ENCODE assay signal across 8 mouse cellular contexts in genomic region chr17:35860831-35861197, GRCm38 (mm10). TPM values are rescaled to one million over a fixed set of nuclear protein-coding genes. Genes with fewer than 3 reads are reported as not detected.
DNase-seq lines count a peak whose midpoint lies in the region; ATAC-seq and TF ChIP-seq lines count a peak whose summit lies in the region.

No protein-coding gene starts in this region.

- in situ Hi-C loops in CH12.LX (cut with MboI; ENCODE audit: low pct_ligation_motif_present, low pct_unique_long_range_greater_than_20kb, low sequenced_read_pairs) = loop anchor here (10.0 kb wide), 1 partner anchor 126 kb away; no protein-coding TSS in a partner anchor

- no peak for TF ChIP-seq EP300 in heart, adult 2 months (IDR thresholded peaks at IDR 0.05; ENCODE audit: insufficient read depth, low read depth, low read length)
- TF ChIP-seq EP300 in CH12.LX (IDR thresholded peaks at IDR 0.05; ENCODE audit: low read length) = no peak

- peaks cover 7% of the 10 kb centered on the region for H3K4me1 ChIP-seq in heart, adult 2 months (ENCODE audit: control insufficient read depth, insufficient read depth, low read length)
- peaks cover 0 to 21% of the 10 kb centered on the region in 2 experiments; a peak in 2 of 4 replicates for H3K4me1 ChIP-seq in CH12.LX (ENCODE audit: control insufficient read depth in 1 of 2, insufficient read depth in 2 of 2)
- H3K4me1 ChIP-seq in forebrain, embryonic 15.5 days = peaks cover 27% of the 10 kb centered on the region
- peaks cover 22% of the 10 kb centered on the region for H3K4me1 ChIP-seq in liver, embryonic 16.5 days (ENCODE audit: control insufficient read depth, low read depth, low read length)

- no peak for TF ChIP-seq RAD21 in CH12.LX (IDR thresholded peaks at IDR 0.05; ENCODE audit: low read depth, low read length)

- WGBS in heart, adult 2 months = 5% methylated on average over 12 of the region's 12 CpGs
- WGBS in forebrain, embryonic 15.5 days = 3% methylated on average over 12 of the region's 12 CpGs
- 7% methylated on average over 12 of the region's 12 CpGs for WGBS in liver, embryonic 16.5 days (ENCODE audit: insufficient replicate concordance)

- no peak for TF ChIP-seq CTCF in heart, adult 2 months (IDR thresholded peaks at IDR 0.05)
- TF ChIP-seq CTCF in CH12.LX (conservative IDR thresholded peaks at IDR 0.05 in 1 of 2, IDR thresholded peaks at IDR 0.05 in 1 of 2; ENCODE audit: low read depth in 2 of 2, low read length in 2 of 2) = no peak

- peak overlapping the region; percentile 88 for H3K27ac ChIP-seq in heart, adult 2 months
- H3K27ac ChIP-seq in CH12.LX (ENCODE audit: insufficient read depth, low read depth) = no peak overlapping the region
- peak overlapping the region; percentile 94 for H3K27ac ChIP-seq in forebrain, embryonic 15.5 days (replicated peaks)
- peak overlapping the region; percentile 77; the same call in 1 of the 2 replicates for H3K27ac ChIP-seq in liver, embryonic 16.5 days (ENCODE audit: low read length)

- no peaks in the 10 kb centered on the region for H3K36me3 ChIP-seq in heart, adult 2 months (ENCODE audit: control insufficient read depth, insufficient read depth, low read length)
- peaks cover 5 to 24% of the 10 kb centered on the region in 2 experiments for H3K36me3 ChIP-seq in CH12.LX (replicated peaks in 1 of 2; ENCODE audit: control insufficient read depth in 1 of 2, insufficient read depth in 1 of 2, low read length in 1 of 2)
- peaks cover 15% of the 10 kb centered on the region for H3K36me3 ChIP-seq in forebrain, embryonic 15.5 days
- H3K36me3 ChIP-seq in liver, embryonic 16.5 days (ENCODE audit: control insufficient read depth, insufficient read depth) = peaks cover 12% of the 10 kb centered on the region

- no peaks in the 10 kb centered on the region for H3K27me3 ChIP-seq in heart, adult 2 months (ENCODE audit: control insufficient read depth, insufficient read depth, low read length)
- no peaks in the 10 kb centered on the region for H3K27me3 ChIP-seq in CH12.LX (replicated peaks)
- no peaks in the 10 kb centered on the region for H3K27me3 ChIP-seq in forebrain, embryonic 15.5 days
- H3K27me3 ChIP-seq in liver, embryonic 16.5 days (ENCODE audit: control insufficient read depth, insufficient read depth, low read depth, low read length) = peaks cover 19% of the 10 kb centered on the region

- peak overlapping the region; percentile 99 for H3K4me3 ChIP-seq in heart, adult 2 months
- H3K4me3 ChIP-seq in CH12.LX (replicated peaks in 1 of 3; ENCODE audit: low read depth in 2 of 3, low read length in 2 of 3, poor library complexity in 1 of 3) = peak overlapping the region in 1 of 3 experiments; percentile 52
- peak overlapping the region; percentile 66 for H3K4me3 ChIP-seq in forebrain, embryonic 15.5 days
- peak overlapping the region; percentile 84 for H3K4me3 ChIP-seq in liver, embryonic 16.5 days (ENCODE audit: low read depth, low read length)

- DNase-seq in heart, adult 2 months = no peak
- no peak for DNase-seq in heart, adult 9 months (ENCODE audit: low spot score in 2 of 2)
- DNase-seq in CH12.LX (ENCODE audit: extremely low read depth) = no peak
- DNase-seq in adrenal gland, adult 18-20 months (ENCODE audit: low spot score in 2 of 2) = no peak
- DNase-seq in left cerebral cortex, postnatal 10 days (ENCODE audit: extremely low spot score in 1 of 2, low spot score in 2 of 2) = no peak

- peak; percentile 11; the same call in 1 of the 2 replicates for ATAC-seq in forebrain, embryonic 15.5 days (replicated peaks)
- ATAC-seq in liver, embryonic 16.5 days (ENCODE audit: low read depth) = no peak
- ATAC-seq in monocyte, adult 5-6 weeks (replicated peaks; ENCODE audit: insufficient number of reproducible peaks, low FRiP score, low TSS enrichment, poor library complexity, severe bottlenecking) = no peak

- no peak for TF ChIP-seq POLR2A in heart, adult 2 months (IDR thresholded peaks at IDR 0.05; ENCODE audit: insufficient read depth, low read depth, low read length)
- no peak for TF ChIP-seq POLR2A in CH12.LX (IDR thresholded peaks at IDR 0.05; ENCODE audit: low read depth, low read length)

- intact Hi-C loops in heart, adult 2 months (cut with DNase I) = loop anchor here (1.0 kb wide), 1 partner anchor 11 kb away; no protein-coding TSS in a partner anchor
- intact Hi-C loops in left cerebral cortex, postnatal 10 days (cut with DNase I) = no loop called here

- dilution Hi-C loops in CH12.LX (cut with MboI; ENCODE audit: extremely low pct_ligation_motif_present, extremely low pct_unique_long_range_greater_than_20kb, low sequenced_read_pairs) = no loop called here

- no peaks in the 10 kb centered on the region for H3K9me3 ChIP-seq in CH12.LX (replicated peaks; ENCODE audit: low read length)
- H3K9me3 ChIP-seq in forebrain, embryonic 15.5 days = no peaks in the 10 kb centered on the region
- no peaks in the 10 kb centered on the region for H3K9me3 ChIP-seq in liver, embryonic 16.5 days (replicated peaks; ENCODE audit: control insufficient read depth, low read length)

- no peaks in the 10 kb centered on the region for H3K79me2 ChIP-seq in heart, adult 2 months (replicated peaks; ENCODE audit: control insufficient read depth, insufficient read depth, low read length)
- H3K79me2 ChIP-seq in CH12.LX (replicated peaks; ENCODE audit: control insufficient read depth, extremely low read depth, insufficient read depth, poor library complexity, severe bottlenecking) = no peaks in the 10 kb centered on the region

- peak overlapping the region; percentile 91 for H3K4me2 ChIP-seq in CH12.LX (ENCODE audit: insufficient read depth, low read depth, poor library complexity, severe bottlenecking)
- peak overlapping the region; percentile 64 for H3K4me2 ChIP-seq in forebrain, embryonic 15.5 days (replicated peaks)
- H3K4me2 ChIP-seq in liver, embryonic 16.5 days (ENCODE audit: low read depth, low read length) = peak overlapping the region; percentile 68

- H3K9ac ChIP-seq in heart, adult 2 months (ENCODE audit: low read depth, low read length) = peak overlapping the region; percentile 83; the same call in 1 of the 2 replicates
- H3K9ac ChIP-seq in CH12.LX (ENCODE audit: insufficient read depth, low read depth) = peak overlapping the region; percentile 20; the same call in 1 of the 2 replicates
- peak overlapping the region; percentile 64 for H3K9ac ChIP-seq in forebrain, embryonic 15.5 days (replicated peaks)
- H3K9ac ChIP-seq in liver, embryonic 16.5 days (ENCODE audit: low read depth, low read length) = peak overlapping the region; percentile 77

RNA-seq across cellular contexts. Expression of gene Nrm, which starts 0.3 kb away (rescaled TPM):
- total RNA-seq in heart, adult 2 months (2021) = 1 to 10 TPM; 1.8 TPM
- 5.3 and 5.6 TPM in 2 replicates for polyA plus RNA-seq in heart, adult 2 months (2012; rRNA removed)
- 12.5 and 16.7 TPM in 2 replicates for total RNA-seq in CH12.LX (2012; rRNA removed)
- total RNA-seq in CH12.LX (2014; rRNA removed) = 10.0 and 12.1 TPM in 2 replicates
- 14.0 and 15.4 TPM in 2 replicates for polyA plus RNA-seq in CH12.LX (2012; ENCODE audit: insufficient read length, low read depth)
- polyA plus RNA-seq in forebrain, embryonic 15.5 days (2015; fragmentation: Nextera tagmentation; extraction: Ambion mirVana) = 24.5 and 28.3 TPM in 2 replicates
- 20.7 and 21.1 TPM in 2 replicates for polyA plus RNA-seq in liver, embryonic 16.5 days (2015; fragmentation: Nextera tagmentation; extraction: Ambion mirVana)
- total RNA-seq in adrenal gland, adult 18-20 months (2021) = 1 to 10 TPM; 2.3 TPM
- 10 to 100 TPM in 1 of 2 experiments, 1 to 10 TPM in 1; 6.0 to 11.8 TPM for total RNA-seq in left cerebral cortex, postnatal 10 days (2021)
- 18.1 to 25.9 TPM (median 25.6 TPM) in 3 replicates for total RNA-seq in monocyte, adult 5-6 weeks (2017)

RNA-seq across cellular contexts. Expression of gene Ppp1r18, which starts 4.6 kb away (rescaled TPM):
- total RNA-seq in heart, adult 2 months (2021) = 10 to 100 TPM; 12.8 to 18.6 TPM
- polyA plus RNA-seq in heart, adult 2 months (2012; rRNA removed) = 18.9 and 21.3 TPM in 2 replicates
- total RNA-seq in CH12.LX (2012; rRNA removed) (20.5 and 21.4 TPM in 2 replicates), CH12.LX (2014; rRNA removed) (7.5 and 8.5 TPM in 2 replicates)
- 48.9 and 50.1 TPM in 2 replicates for polyA plus RNA-seq in CH12.LX (2012; ENCODE audit: insufficient read length, low read depth)
- polyA plus RNA-seq in forebrain, embryonic 15.5 days (2015; fragmentation: Nextera tagmentation; extraction: Ambion mirVana) = 20.8 and 21.9 TPM in 2 replicates
- 10.5 and 14.2 TPM in 2 replicates for polyA plus RNA-seq in liver, embryonic 16.5 days (2015; fragmentation: Nextera tagmentation; extraction: Ambion mirVana)
- total RNA-seq in adrenal gland, adult 18-20 months (2021) = 10 to 100 TPM; 35.3 to 41.0 TPM
- total RNA-seq in left cerebral cortex, postnatal 10 days (2021) = 10 to 100 TPM; 20.6 to 23.6 TPM
- total RNA-seq in monocyte, adult 5-6 weeks (2017) = 65.6 to 113 TPM (median 72.3 TPM) in 3 replicates

RNA-seq across cellular contexts. Expression of gene Dhx16, which starts 18.8 kb away (rescaled TPM):
- total RNA-seq in heart, adult 2 months (2021) = 10 to 100 TPM; 19.3 to 20.3 TPM
- 27.7 and 38.0 TPM in 2 replicates for polyA plus RNA-seq in heart, adult 2 months (2012; rRNA removed)
- 75.3 and 81.0 TPM in 2 replicates for total RNA-seq in CH12.LX (2012; rRNA removed)
- 74.8 and 75.0 TPM in 2 replicates for total RNA-seq in CH12.LX (2014; rRNA removed)
- 84.4 and 107 TPM in 2 replicates for polyA plus RNA-seq in CH12.LX (2012; ENCODE audit: insufficient read length, low read depth)
- 36.3 and 38.0 TPM in 2 replicates for polyA plus RNA-seq in forebrain, embryonic 15.5 days (2015; fragmentation: Nextera tagmentation; extraction: Ambion mirVana)
- polyA plus RNA-seq in liver, embryonic 16.5 days (2015; fragmentation: Nextera tagmentation; extraction: Ambion mirVana) = 29.1 and 29.8 TPM in 2 replicates
- 10 to 100 TPM; 43.3 to 48.3 TPM for total RNA-seq in adrenal gland, adult 18-20 months (2021)
- 10 to 100 TPM; 29.1 to 31.0 TPM for total RNA-seq in left cerebral cortex, postnatal 10 days (2021)
- 67.7 to 106 TPM (median 105 TPM) in 3 replicates for total RNA-seq in monocyte, adult 5-6 weeks (2017)

RNA-seq across cellular contexts. Expression of gene Mdc1, which starts 19.5 kb away (rescaled TPM):
- total RNA-seq in heart, adult 2 months (2021) = 10 to 100 TPM; 13.2 to 13.3 TPM
- polyA plus RNA-seq in heart, adult 2 months (2012; rRNA removed) = 4.2 and 8.3 TPM in 2 replicates
- total RNA-seq in CH12.LX (2012; rRNA removed) = 8.2 and 8.5 TPM in 2 replicates
- total RNA-seq in CH12.LX (2014; rRNA removed) = 2.4 and 3.3 TPM in 2 replicates
- polyA plus RNA-seq in CH12.LX (2012; ENCODE audit: insufficient read length, low read depth) = 14.4 and 15.7 TPM in 2 replicates
- polyA plus RNA-seq in forebrain, embryonic 15.5 days (2015; fragmentation: Nextera tagmentation; extraction: Ambion mirVana) = 11.7 TPM in 2 replicates
- 10.0 and 10.3 TPM in 2 replicates for polyA plus RNA-seq in liver, embryonic 16.5 days (2015; fragmentation: Nextera tagmentation; extraction: Ambion mirVana)
- total RNA-seq in adrenal gland, adult 18-20 months (2021) = 10 to 100 TPM; 11.5 to 16.7 TPM
- 10 to 100 TPM; 12.5 to 19.1 TPM for total RNA-seq in left cerebral cortex, postnatal 10 days (2021)
- 10.9 to 26.0 TPM (median 11.1 TPM) in 3 replicates for total RNA-seq in monocyte, adult 5-6 weeks (2017)

RNA-seq across cellular contexts. Expression of gene Tubb5, which starts 22.7 kb away (rescaled TPM):
- 10 to 100 TPM; 83.0 to 90.1 TPM for total RNA-seq in heart, adult 2 months (2021)
- polyA plus RNA-seq in heart, adult 2 months (2012; rRNA removed) = 108 and 134 TPM in 2 replicates
- 1,014 and 1,058 TPM in 2 replicates for total RNA-seq in CH12.LX (2012; rRNA removed)
- total RNA-seq in CH12.LX (2014; rRNA removed) = 1,031 and 1,121 TPM in 2 replicates
- 962 and 1,053 TPM in 2 replicates for polyA plus RNA-seq in CH12.LX (2012; ENCODE audit: insufficient read length, low read depth)
- polyA plus RNA-seq in forebrain, embryonic 15.5 days (2015; fragmentation: Nextera tagmentation; extraction: Ambion mirVana) = 1,924 and 1,932 TPM in 2 replicates
- polyA plus RNA-seq in liver, embryonic 16.5 days (2015; fragmentation: Nextera tagmentation; extraction: Ambion mirVana) = 328 and 345 TPM in 2 replicates
- total RNA-seq in adrenal gland, adult 18-20 months (2021) = 100 to 1,000 TPM; 134 to 185 TPM
- total RNA-seq in left cerebral cortex, postnatal 10 days (2021) = 1,000 to 10,000 TPM; 1,429 to 1,573 TPM
- 138 to 179 TPM (median 139 TPM) in 3 replicates for total RNA-seq in monocyte, adult 5-6 weeks (2017)

Comparison
In these comparisons a context has a peak if more than half of its experiments do, and no peak if none do; other contexts are left out.
1. H3K9ac ChIP-seq: peak in every context shown above with its lines; median percentile 83 in heart, adult 2 months; 77 in liver, embryonic 16.5 days; 64 in forebrain, embryonic 15.5 days; 20 in CH12.LX.